Mouse (Mus musculus): ENCODE measurements at regions not wholly inside any gene's neighbourhood (a gene's known extent, or its start where the extent isn't known, plus 50 kb on each side); places are given as distances from the start of the nearest gene placed in this dataset.

- no peak for DNase-seq (ENCODE audit: low spot score in 2 of 2)
These were observed 91.4 kb upstream of the Fam92a start for GRCm38 (mm10) chr4:12263197-12263596.

DNA sequence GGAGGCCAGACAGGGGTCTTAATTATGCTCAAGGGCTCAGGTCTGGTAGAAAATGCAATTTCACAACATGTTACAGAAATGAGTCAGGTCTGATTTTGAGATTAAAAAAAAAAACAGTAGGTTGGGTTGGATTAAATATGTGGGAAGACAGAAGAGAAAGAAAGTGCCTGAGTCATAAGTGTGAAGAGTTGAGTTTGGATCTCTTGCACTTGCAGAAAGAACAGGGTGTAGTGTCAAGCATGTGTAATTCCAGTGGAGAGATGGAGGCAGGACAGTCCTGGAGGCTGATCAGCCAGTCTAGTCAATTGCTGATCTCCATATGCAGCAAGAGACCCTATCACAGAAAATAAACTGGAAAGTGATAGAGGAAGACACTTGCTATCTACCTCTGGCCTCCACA is 76.2 kb upstream of the Fam92a start:
- no peak for DNase-seq (ENCODE audit: low spot score in 2 of 2)

DNA sequence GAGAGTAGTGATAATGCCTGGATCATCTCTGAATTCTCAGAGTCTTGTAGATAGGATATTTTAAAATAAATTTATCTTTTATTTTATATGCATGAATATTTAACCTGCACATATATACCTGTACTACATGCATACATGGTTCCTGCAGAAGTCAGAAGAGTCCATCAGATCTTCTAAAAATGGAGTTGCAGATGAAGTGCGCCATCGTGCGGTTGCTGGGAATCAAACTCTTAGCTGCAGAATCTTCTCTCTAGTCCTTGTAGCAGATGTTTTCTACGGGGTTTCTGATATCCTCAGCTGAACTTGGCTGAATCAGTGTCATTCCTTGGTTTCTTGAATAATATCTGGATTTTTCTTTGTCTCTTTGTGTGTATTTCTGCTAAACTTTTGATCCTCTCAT is 74.8 kb upstream of the Fam92a start:
- DNase-seq (ENCODE audit: low spot score in 2 of 2), result no peak

- DNase-seq (ENCODE audit: low spot score in 2 of 2), result peak in 1 of 2 experiments; percentile 41
These were observed 69.2 kb upstream of the Fam92a start for GRCm38 (mm10) chr4:12240941-12241571.

GRCm38 (mm10) chr4:12230731-12231130 is 58.9 kb upstream of the Fam92a start:
- DNase-seq (ENCODE audit: low spot score in 2 of 2), result peak in 1 of 2 experiments; percentile 10

All from thymus, postnatal 10 days (tissue).